Mouse (Mus musculus): ENCODE data around the gene Arid3a. TPM values are rescaled to one million over a fixed set of nuclear protein-coding genes. Genes with fewer than 3 reads are reported as not detected.
"Not testable (repeated sequence)": the region's sequence is repeated elsewhere in the genome, so short reads cannot be mapped to it uniquely, and the experiment has no call there.

The Arid3a gene
- polyA plus RNA-seq, 1 experiment from 2014 or later = 5.9 TPM

DNA sequence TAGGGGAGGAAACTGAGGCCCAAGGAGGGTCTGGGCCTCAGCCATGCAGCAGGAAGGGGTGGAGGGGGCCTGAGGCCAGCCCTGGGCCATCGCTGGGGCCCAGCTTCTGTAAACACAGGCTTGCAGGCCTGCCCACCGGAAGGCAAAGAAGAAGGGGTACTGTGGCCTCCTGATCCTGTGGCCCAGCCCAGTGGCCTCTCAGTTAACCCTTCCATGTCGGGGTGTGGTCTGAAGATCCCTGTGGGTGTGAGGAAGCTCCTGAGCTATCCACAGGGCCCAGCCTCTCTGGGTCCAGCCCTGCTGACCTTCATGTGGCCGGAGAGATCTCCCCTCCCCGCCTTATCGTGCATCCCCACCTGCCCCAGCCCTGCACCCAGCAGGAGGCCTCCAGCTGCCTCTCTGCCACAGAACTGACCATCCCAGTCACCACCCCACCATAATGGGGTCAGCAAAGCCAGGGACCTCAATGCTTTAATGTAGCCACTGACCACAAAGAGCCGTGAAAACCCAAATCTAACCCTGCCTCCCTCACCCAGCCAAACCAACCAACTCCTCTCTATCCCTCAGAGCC, 20.0 kb downstream of the Arid3a start:
- DNase-seq (ENCODE audit: low read depth, low spot score) = no peak
- H3K27me3 ChIP-seq = no peaks in the 10 kb centered on the region
- POLR2A ChIA-PET = interaction anchor here (0.7 to 1.3 kb wide), 2 partner anchors 9 to 11 kb away, joined by 4 to 5 read pairs; no protein-coding TSS in a partner anchor
- CTCF ChIA-PET = interaction anchor here (1.2 to 2.0 kb wide), 3 partner anchors 9 to 13 kb away, joined by 3 to 6 read pairs (median 6); partner anchors contain the start of gene Wdr18
- in situ Hi-C loops (cut with MboI; ENCODE audit: low pct_unique_long_range_greater_than_20kb) = no loop called here
- ATAC-seq = no peak
- no peak for TF ChIP-seq CTCF (IDR thresholded peaks at IDR 0.05)

DNA sequence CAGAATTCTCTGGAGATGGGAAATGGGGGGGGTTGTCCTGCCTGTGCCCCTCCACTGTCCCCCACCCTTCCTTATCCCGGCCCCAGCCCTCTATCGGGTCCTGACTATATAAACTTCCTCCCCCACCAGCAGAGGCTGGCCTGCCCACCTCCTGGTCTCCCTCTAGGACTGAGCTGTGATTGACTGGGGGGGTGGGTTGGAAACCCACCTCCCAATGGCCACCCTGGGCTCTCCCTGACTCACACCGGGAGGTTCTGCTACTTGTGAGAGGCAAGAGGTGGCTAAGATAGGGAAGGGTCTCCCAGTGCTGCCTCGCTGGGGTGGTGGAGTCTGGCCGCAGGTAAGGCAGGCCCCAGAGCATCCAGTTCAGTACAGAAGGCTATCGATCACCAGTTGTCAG, 20.7 kb downstream of the Arid3a start:
- no peak for DNase-seq (ENCODE audit: low read depth, low spot score)
- ChIA-PET POLR2A (interaction anchor here (0.7 kb wide), 1 partner anchor 10 kb away, joined by 4 read pairs; no protein-coding TSS in a partner anchor), CTCF (interaction anchor here (1.7 to 2.0 kb wide), 2 partner anchors 10 to 12 kb away, joined by 6 read pairs; partner anchors contain the start of gene Wdr18)
- in situ Hi-C loops (cut with MboI; ENCODE audit: low pct_unique_long_range_greater_than_20kb) = no loop called here
- no peaks in the 10 kb centered on the region for H3K27me3 ChIP-seq
- TF ChIP-seq CTCF (IDR thresholded peaks at IDR 0.05) = no peak
- ATAC-seq = no peak

DNA sequence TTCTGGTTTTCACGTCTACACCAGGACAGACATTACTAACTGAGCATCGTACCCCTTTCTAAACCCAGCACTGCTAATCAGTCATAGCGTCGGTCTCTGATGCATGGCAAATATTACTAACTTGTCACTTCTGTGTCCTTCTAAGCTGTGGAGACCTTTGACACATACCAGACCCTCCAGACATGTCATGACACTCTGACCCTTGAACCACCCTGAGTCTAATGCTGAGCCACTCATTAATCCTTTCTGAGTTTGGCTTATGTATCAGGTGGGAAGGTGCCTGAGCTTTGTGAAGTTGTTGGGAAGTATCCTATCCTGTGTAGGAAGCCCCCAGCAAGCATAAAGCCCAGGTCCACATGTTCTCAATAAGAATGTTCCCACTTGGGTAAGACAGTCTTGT, 23.0 kb downstream of the Arid3a start:
- CTCF ChIA-PET = interaction anchor here (0.9 to 2.7 kb wide), 4 partner anchors 8 to 24 kb away, joined by 4 to 13 read pairs (median 4); partner anchors contain the start of gene Wdr18
- POLR2A ChIA-PET = interaction anchor here (1.2 to 3.0 kb wide), 3 partner anchors 8 to 22 kb away, joined by 3 to 8 read pairs (median 5); no protein-coding TSS in a partner anchor
- no peak for TF ChIP-seq CTCF (IDR thresholded peaks at IDR 0.05)

DNA sequence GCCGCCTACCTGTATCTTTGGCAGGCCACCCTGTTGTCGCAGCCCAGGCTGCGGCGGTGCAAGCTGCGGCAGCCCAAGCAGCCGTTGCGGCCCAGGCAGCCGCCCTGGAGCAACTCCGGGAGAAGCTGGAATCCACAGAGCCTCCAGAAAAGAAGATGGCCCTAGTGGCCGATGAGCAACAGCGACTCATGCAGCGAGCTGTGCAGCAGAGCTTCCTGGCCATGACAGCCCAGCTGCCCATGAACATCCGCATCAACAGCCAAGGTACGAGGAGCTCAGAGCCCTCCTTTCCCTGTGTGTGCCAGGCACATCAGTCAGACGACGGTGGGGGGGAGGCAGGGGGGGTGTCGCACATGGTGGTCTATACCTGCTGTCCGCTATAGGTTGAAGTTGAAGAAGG, 23.8 kb downstream of the Arid3a start:
- ATAC-seq = no peak
- ChIA-PET CTCF (interaction anchor here (0.9 to 2.7 kb wide), 4 partner anchors 9 to 25 kb away, joined by 3 to 13 read pairs (median 4); partner anchors contain the start of gene Wdr18), POLR2A (interaction anchor here (0.5 to 3.0 kb wide), 5 partner anchors 8 to 71 kb away, joined by 3 to 8 read pairs (median 3); no protein-coding TSS in a partner anchor)
- no peak for DNase-seq (ENCODE audit: low read depth, low spot score)
- no peak for TF ChIP-seq CTCF (IDR thresholded peaks at IDR 0.05)
- H3K27me3 ChIP-seq = no peaks in the 10 kb centered on the region
- in situ Hi-C loops (cut with MboI; ENCODE audit: low pct_unique_long_range_greater_than_20kb) = loop anchor here (10.0 kb wide), 1 partner anchor 116 kb away; no protein-coding TSS in a partner anchor

More for the DNA sequence above, 23.0 kb downstream of the Arid3a start:
- no peaks in the 10 kb centered on the region for H3K27me3 ChIP-seq
- ATAC-seq (no peak), DNase-seq (ENCODE audit: low read depth, low spot score) (no peak)
- in situ Hi-C loops (cut with MboI; ENCODE audit: low pct_unique_long_range_greater_than_20kb) = loop anchor here (10.0 kb wide), 1 partner anchor 115 kb away; no protein-coding TSS in a partner anchor

DNA sequence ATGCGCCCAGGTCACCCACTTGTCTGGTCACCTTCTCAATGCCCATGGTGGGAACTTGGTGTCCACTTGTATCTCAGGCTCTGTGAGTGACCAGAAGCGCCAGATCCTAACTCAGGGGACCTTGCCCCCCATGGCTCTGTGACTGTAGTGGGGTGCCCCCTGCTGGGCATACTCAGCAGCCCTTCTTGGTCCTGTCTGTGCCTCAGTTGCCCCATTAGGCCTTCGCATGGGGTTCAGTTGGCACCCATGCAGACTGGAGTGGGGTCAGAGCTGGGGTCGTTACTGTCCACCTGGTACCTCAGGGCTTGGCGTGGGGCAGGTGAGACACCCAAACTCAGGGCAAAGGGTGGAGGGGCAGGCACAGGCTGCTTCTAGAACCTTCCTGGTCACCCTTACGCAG, 27.1 kb downstream of the Arid3a start:
- ChIA-PET POLR2A (interaction anchor here (0.7 kb wide), 1 partner anchor 45 kb away, joined by 3 read pairs; the partner anchor contains the start of gene Med16), CTCF (interaction anchor here (0.6 to 1.8 kb wide), 5 partner anchors 20 to 119 kb away, joined by 3 to 7 read pairs (median 3); partner anchors contain the start of gene Med16)
- no peak for DNase-seq (ENCODE audit: low read depth, low spot score)
- no peaks in the 10 kb centered on the region for H3K27me3 ChIP-seq
- TF ChIP-seq CTCF (IDR thresholded peaks at IDR 0.05) = no peak
- no peak for ATAC-seq
- in situ Hi-C loops (cut with MboI; ENCODE audit: low pct_unique_long_range_greater_than_20kb) = loop anchor here (10.0 kb wide), 1 partner anchor 119 kb away; no protein-coding TSS in a partner anchor

DNA sequence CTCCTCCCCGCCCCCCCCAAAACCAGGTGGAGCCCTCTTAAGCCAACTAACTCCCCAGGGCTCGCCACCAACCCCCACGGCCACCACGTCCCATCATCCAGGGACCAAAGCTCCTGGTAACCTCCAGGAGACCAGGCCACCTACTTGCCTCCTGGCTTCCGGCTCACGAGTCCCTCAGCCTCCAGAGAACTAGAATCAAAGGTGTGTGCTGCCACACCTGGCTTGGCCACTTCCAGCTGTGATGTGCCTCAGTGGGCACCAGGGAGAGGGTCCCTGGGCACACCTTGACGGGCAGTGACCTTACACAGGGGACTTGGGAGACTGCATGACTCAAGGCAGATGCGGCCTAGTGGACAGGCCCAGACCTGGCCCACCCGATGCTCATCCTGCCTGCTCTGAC, 28.8 kb downstream of the Arid3a start:
- ATAC-seq (no peak), DNase-seq (ENCODE audit: low read depth, low spot score) (no peak)
- TF ChIP-seq CTCF (IDR thresholded peaks at IDR 0.05) = no peak
- in situ Hi-C loops (cut with MboI; ENCODE audit: low pct_unique_long_range_greater_than_20kb) = loop anchor here (5.0 to 10.0 kb wide), 3 partner anchors 33 to 121 kb away; partner anchors contain the start of gene R3hdm4
- POLR2A ChIA-PET = interaction anchor here (0.7 to 2.0 kb wide), 4 partner anchors 10 to 64 kb away, joined by 3 to 6 read pairs (median 4); no protein-coding TSS in a partner anchor
- H3K27me3 ChIP-seq = no peaks in the 10 kb centered on the region
- CTCF ChIA-PET = interaction anchor here (1.1 kb wide), 1 partner anchor 9 kb away, joined by 3 read pairs; no protein-coding TSS in a partner anchor

DNA sequence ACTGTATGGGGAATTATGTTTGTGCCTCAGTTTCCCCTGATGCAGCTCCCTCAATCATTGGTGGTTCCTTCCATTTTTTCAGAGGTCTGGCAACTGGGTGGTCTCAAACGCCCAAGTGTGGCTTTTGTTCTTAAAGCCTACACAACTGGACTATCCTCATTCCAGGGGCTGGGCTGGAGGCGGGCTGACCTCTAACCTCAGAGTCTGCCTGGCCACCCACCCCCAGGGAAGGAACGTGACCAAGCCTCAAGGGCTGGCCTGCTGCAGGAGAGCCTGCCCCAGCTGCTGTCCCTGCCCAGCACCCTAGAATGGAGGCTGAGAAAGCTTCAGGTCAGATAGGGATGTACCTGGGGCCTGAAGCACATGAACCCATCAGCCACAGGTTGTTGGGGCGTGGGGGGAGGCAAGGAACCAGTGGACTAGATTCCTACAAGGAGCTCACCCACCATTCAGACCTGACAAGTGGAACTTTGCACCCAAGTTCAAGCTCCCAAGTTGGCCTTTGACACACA, 29.9 kb downstream of the Arid3a start:
- in situ Hi-C loops (cut with MboI; ENCODE audit: low pct_unique_long_range_greater_than_20kb) = loop anchor here (5.0 to 10.0 kb wide), 3 partner anchors 34 to 122 kb away; partner anchors contain the start of gene R3hdm4
- TF ChIP-seq CTCF (IDR thresholded peaks at IDR 0.05) = no peak
- POLR2A ChIA-PET = interaction anchor here (1.2 to 2.1 kb wide), 4 partner anchors 10 to 31 kb away, joined by 4 to 8 read pairs (median 6); partner anchors contain the start of gene Arid3a
- ATAC-seq (no peak), DNase-seq (ENCODE audit: low read depth, low spot score) (no peak)
- CTCF ChIA-PET = interaction anchor here (1.0 to 2.2 kb wide), 3 partner anchors 33 to 121 kb away, joined by 3 to 10 read pairs (median 6); no protein-coding TSS in a partner anchor
- no peaks in the 10 kb centered on the region for H3K27me3 ChIP-seq

DNA sequence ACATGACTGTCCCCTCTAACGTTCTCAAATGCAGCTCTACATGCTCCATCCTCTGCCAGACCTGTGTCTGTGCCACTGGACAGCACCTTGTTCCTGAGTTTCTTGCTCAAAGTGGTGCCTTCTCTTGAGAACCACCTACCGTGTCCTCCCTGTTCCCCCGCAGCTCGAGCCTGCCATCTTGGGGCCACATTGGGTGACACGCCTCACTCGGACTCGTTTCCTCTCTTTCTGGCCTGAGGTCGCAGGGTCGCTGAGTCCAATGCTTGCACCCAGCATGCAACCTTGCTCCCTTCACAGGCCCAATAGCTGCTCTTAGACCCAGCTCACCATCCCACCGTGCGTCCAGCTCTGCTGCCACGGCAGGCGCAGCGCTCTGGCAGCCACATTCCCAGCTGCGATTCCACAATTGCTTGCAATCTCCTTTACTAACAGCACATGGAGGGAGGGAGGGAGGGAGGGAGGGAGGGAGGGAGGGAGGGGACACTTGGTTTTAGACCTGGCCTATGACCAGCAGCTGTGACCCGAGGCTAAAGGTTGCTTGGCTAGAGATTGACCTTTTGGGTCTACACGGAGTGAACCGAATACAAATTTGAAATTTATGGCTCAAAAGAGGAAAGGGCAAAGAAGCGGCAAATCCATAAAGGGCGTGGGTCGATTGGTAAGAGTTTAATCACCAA, 31.4 kb downstream of the Arid3a start:
- no peak for DNase-seq (ENCODE audit: low read depth, low spot score)
- TF ChIP-seq CTCF (IDR thresholded peaks at IDR 0.05) = no peak
- in situ Hi-C loops (cut with MboI; ENCODE audit: low pct_unique_long_range_greater_than_20kb) = loop anchor here (5.0 to 10.0 kb wide), 3 partner anchors 36 to 123 kb away; partner anchors contain the start of gene R3hdm4
- CTCF ChIA-PET = interaction anchor here (0.6 to 3.2 kb wide), 17 partner anchors 9 to 207 kb away, joined by 3 to 42 read pairs (median 4); partner anchors contain the start of genes Arid3a and Med16
- no peak for ATAC-seq
- POLR2A ChIA-PET = interaction anchor here (0.6 to 2.1 kb wide), 5 partner anchors 7 to 31 kb away, joined by 3 to 8 read pairs (median 4); partner anchors contain the start of genes Arid3a and Tmem259
- no peaks in the 10 kb centered on the region for H3K27me3 ChIP-seq

DNA sequence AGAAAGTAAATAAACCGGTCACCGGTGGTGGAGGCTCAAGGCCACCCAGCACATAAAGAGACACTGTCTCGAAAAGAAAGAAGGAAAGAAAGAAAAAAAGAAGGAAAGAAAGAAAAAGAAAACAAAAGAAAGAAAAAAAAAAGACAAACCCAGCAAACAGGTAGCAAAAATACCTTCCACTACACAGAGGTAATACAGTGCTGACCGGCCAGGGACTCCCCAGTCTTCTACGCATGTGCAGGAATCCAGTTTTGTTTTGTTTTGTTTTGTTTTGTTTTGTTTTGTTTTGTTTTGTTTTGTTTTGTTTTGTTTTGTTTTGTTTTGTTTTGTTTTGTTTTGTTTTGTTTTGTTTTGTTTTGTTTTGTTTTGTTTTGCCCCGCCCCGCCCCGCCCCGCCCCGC, 32.6 kb downstream of the Arid3a start:
- not testable (repeated sequence) for ATAC-seq; DNase-seq (ENCODE audit: low read depth, low spot score); H3K27me3 ChIP-seq
- ChIA-PET POLR2A (interaction anchor here (0.6 kb wide), 1 partner anchor 160 kb away, joined by 3 read pairs; no protein-coding TSS in a partner anchor), CTCF (interaction anchor here (0.6 to 3.2 kb wide), 22 partner anchors 9 to 208 kb away, joined by 3 to 42 read pairs (median 4); partner anchors contain the start of genes Arid3a, Cbarp and Tmem259)
- in situ Hi-C loops (cut with MboI; ENCODE audit: low pct_unique_long_range_greater_than_20kb) = loop anchor here (5.0 to 10.0 kb wide), 3 partner anchors 37 to 125 kb away; partner anchors contain the start of gene R3hdm4
